Mouse (Mus musculus) liver, embryonic 15.5 days (tissue): ENCODE data around the gene Zmiz1. TPM values are rescaled to one million over a fixed set of nuclear protein-coding genes. Genes with fewer than 3 reads are reported as not detected.

Experiments used
- ATAC-seq: fragments of 200-750 bp; cut with Nextera tagmentation; 2 replicates; pipeline ENCODE4 v1.8.0; 2017; ENCODE audit warnings: moderate number of reproducible peaks, mild to moderate bottlenecking, moderate library complexity; ENCODE audit not compliant: insufficient read depth
- H3K27ac ChIP-seq: fragments of 300-500 bp; sonication (generic); replicated peaks from 2 replicates; pipeline ENCODE4 v1.5.1; 2015; ENCODE audit warnings: mild to moderate bottlenecking, inconsistent platforms
- H3K27me3 ChIP-seq: fragments of 300-500 bp; sonication (generic); 2 replicates; pipeline ENCODE4 v1.6.1; 2015; ENCODE audit warnings: mild to moderate bottlenecking, inconsistent platforms
- H3K36me3 ChIP-seq: fragments of 300-500 bp; sonication (generic); replicated peaks from 2 replicates; pipeline ENCODE4 v1.6.1; 2015; ENCODE audit warnings: moderate library complexity, mild to moderate bottlenecking, inconsistent platforms
- H3K4me1 ChIP-seq: fragments of 300-500 bp; sonication (generic); replicated peaks from 2 replicates; pipeline ENCODE4 v1.6.1; 2015; ENCODE audit warnings: inconsistent platforms
- H3K4me2 ChIP-seq: fragments of 300-500 bp; sonication (generic); 2 replicates; pipeline ENCODE4 v1.6.1; 2015; ENCODE audit warnings: moderate library complexity, mild to moderate bottlenecking, inconsistent platforms
- H3K4me3 ChIP-seq: fragments of 300-500 bp; sonication (generic); replicated peaks from 2 replicates; pipeline ENCODE4 v1.5.1; 2015; ENCODE audit warnings: mild to moderate bottlenecking, inconsistent platforms
- H3K9ac ChIP-seq: fragments of 300-500 bp; sonication (generic); 2 replicates; pipeline ENCODE4 v1.6.1; 2015; ENCODE audit warnings: moderate library complexity, mild to moderate bottlenecking, inconsistent platforms
- H3K9me3 ChIP-seq: fragments of 300-500 bp; sonication (generic); replicated peaks from 2 replicates; pipeline ENCODE4 v1.6.1; 2016; ENCODE audit warnings: inconsistent platforms
- WGBS: fragments of 180-500 bp; shearing (Covaris S2); methylation state at CpG from one replicate; pipeline ENCODE4 v1.1.7; 2015; ENCODE audit warnings: mixed read lengths; ENCODE audit not compliant: insufficient replicate concordance; 5-methylcytosine and 5-hydroxymethylcytosine counted together
- polyA plus RNA-seq: library from polyadenylated mRNA; unstranded; fragments of >200 nt; fragmentation: Nextera tagmentation; extraction: Ambion mirVana; gene quantifications from 2 replicates; pipeline ENCODE4 v1.2.1, GENCODE M21; 2015

The Zmiz1 gene
- polyA plus RNA-seq, 1 experiment from 2014 or later, result 4.3 TPM

- Histone ChIP-seq H3K27ac (peak overlapping the region; percentile 19), H3K4me2 (no peak overlapping the region), H3K9me3 (no peaks in the 10 kb centered on the region), H3K27me3 (no peaks in the 10 kb centered on the region), H3K4me3 (no peak overlapping the region), H3K4me1 (peaks cover 96% of the 10 kb centered on the region), H3K9ac (no peak overlapping the region), H3K36me3 (no peaks in the 10 kb centered on the region)
- ATAC-seq, result no peak
- 77% methylated on average over 5 of the region's 5 CpGs for WGBS
Observed at GRCm38 (mm10) chr14:25518645-25519044, 59.7 kb downstream of the Zmiz1 start.

GRCm38 (mm10) chr14:25519656-25520055 lies 60.7 kb downstream of the Zmiz1 start:
- ATAC-seq, result no peak
- WGBS, result 49% methylated on average over 4 of the region's 4 CpGs
- Histone ChIP-seq H3K4me3 (no peak overlapping the region), H3K4me2 (no peak overlapping the region), H3K27me3 (no peaks in the 10 kb centered on the region), H3K9ac (no peak overlapping the region), H3K36me3 (no peaks in the 10 kb centered on the region), H3K9me3 (no peaks in the 10 kb centered on the region), H3K27ac (peak overlapping the region; percentile 38; the same call in 1 of the 2 replicates), H3K4me1 (peaks cover 99% of the 10 kb centered on the region)

- Histone ChIP-seq H3K4me3 (no peak overlapping the region), H3K27ac (peak overlapping the region; percentile 78; the same call in 1 of the 2 replicates), H3K36me3 (no peaks in the 10 kb centered on the region), H3K27me3 (no peaks in the 10 kb centered on the region), H3K9ac (no peak overlapping the region), H3K4me2 (no peak overlapping the region), H3K9me3 (no peaks in the 10 kb centered on the region), H3K4me1 (peaks cover 99% of the 10 kb centered on the region)
- no peak for ATAC-seq
- WGBS, result 71% methylated on average over 4 of the region's 4 CpGs
Observed at GRCm38 (mm10) chr14:25520589-25520988, 61.6 kb downstream of the Zmiz1 start.

GRCm38 (mm10) chr14:25520991-25521390 lies 62.0 kb downstream of the Zmiz1 start:
- Histone ChIP-seq H3K9me3 (no peaks in the 10 kb centered on the region), H3K27ac (peak overlapping the region; percentile 78; the same call in 1 of the 2 replicates), H3K4me3 (no peak overlapping the region), H3K36me3 (no peaks in the 10 kb centered on the region), H3K4me1 (peaks cover 99% of the 10 kb centered on the region), H3K27me3 (no peaks in the 10 kb centered on the region), H3K4me2 (no peak overlapping the region), H3K9ac (no peak overlapping the region)
- WGBS, result 65% methylated on average over 9 of the region's 9 CpGs
- no peak for ATAC-seq

GRCm38 (mm10) chr14:25521500-25521899 lies 62.5 kb downstream of the Zmiz1 start:
- peaks cover 99% of the 10 kb centered on the region for H3K4me1 ChIP-seq
- ATAC-seq, result no peak
- H3K4me2 ChIP-seq, result no peak overlapping the region
- no peak overlapping the region for H3K4me3 ChIP-seq
- no peaks in the 10 kb centered on the region for H3K36me3 ChIP-seq
- H3K9me3 ChIP-seq, result no peaks in the 10 kb centered on the region
- H3K27me3 ChIP-seq, result no peaks in the 10 kb centered on the region
- H3K9ac ChIP-seq, result no peak overlapping the region
- WGBS, result 71% methylated on average over 4 of the region's 4 CpGs
- H3K27ac ChIP-seq, result peak overlapping the region; percentile 78; the same call in 1 of the 2 replicates

GRCm38 (mm10) chr14:25522415-25522814 lies 63.4 kb downstream of the Zmiz1 start:
- H3K4me2 ChIP-seq, result peak overlapping the region; percentile 21
- WGBS, result 13% methylated on average over 4 of the region's 4 CpGs
- no peak overlapping the region; the same call in 1 of the 2 replicates for H3K9ac ChIP-seq

GRCm38 (mm10) chr14:25523230-25524110 lies 64.5 kb downstream of the Zmiz1 start:
- Histone ChIP-seq H3K4me3 (no peak overlapping the region), H3K27me3 (no peaks in the 10 kb centered on the region), H3K36me3 (no peaks in the 10 kb centered on the region), H3K9ac (peak overlapping the region; percentile 9), H3K9me3 (no peaks in the 10 kb centered on the region), H3K4me1 (peaks cover 100% of the 10 kb centered on the region), H3K4me2 (peak overlapping the region; percentile 42), H3K27ac (peak overlapping the region; percentile 78)
- 23% methylated on average over 11 of the region's 11 CpGs for WGBS
- 0 out of 2 replicates have a peak, but pooled peaks have one; percentile 3 for ATAC-seq

More at GRCm38 (mm10) chr14:25522415-25522814, 63.4 kb downstream of the Zmiz1 start:
- Histone ChIP-seq H3K9me3 (no peaks in the 10 kb centered on the region), H3K27me3 (no peaks in the 10 kb centered on the region), H3K27ac (peak overlapping the region; percentile 78), H3K36me3 (no peaks in the 10 kb centered on the region), H3K4me3 (no peak overlapping the region), H3K4me1 (peaks cover 99% of the 10 kb centered on the region)
- ATAC-seq, result peak; percentile 80

- peak overlapping the region; percentile 78 for H3K27ac ChIP-seq
Observed at GRCm38 (mm10) chr14:25524111-25524495, 65.1 kb downstream of the Zmiz1 start.

GRCm38 (mm10) chr14:25524884-25525283 lies 65.9 kb downstream of the Zmiz1 start:
- Histone ChIP-seq H3K4me2 (peak overlapping the region; percentile 42), H3K4me3 (no peak overlapping the region), H3K27me3 (no peaks in the 10 kb centered on the region), H3K36me3 (no peaks in the 10 kb centered on the region), H3K9me3 (no peaks in the 10 kb centered on the region), H3K4me1 (peaks cover 93% of the 10 kb centered on the region), H3K9ac (no peak overlapping the region), H3K27ac (peak overlapping the region; percentile 78)
- peak; percentile 63 for ATAC-seq
- 30% methylated on average over 4 of the region's 4 CpGs for WGBS

More at GRCm38 (mm10) chr14:25524111-25524495, 65.1 kb downstream of the Zmiz1 start:
- Histone ChIP-seq H3K4me2 (peak overlapping the region; percentile 42), H3K27me3 (no peaks in the 10 kb centered on the region), H3K9ac (0 out of 2 replicates have a peak overlapping the region, but pooled peaks have one; percentile 9), H3K36me3 (no peaks in the 10 kb centered on the region), H3K4me3 (no peak overlapping the region), H3K9me3 (no peaks in the 10 kb centered on the region), H3K4me1 (peaks cover 100% of the 10 kb centered on the region)
- WGBS, result 26% methylated on average over 9 of the region's 9 CpGs
- ATAC-seq, result no peak

- no peak overlapping the region for H3K4me3 ChIP-seq
- H3K9ac ChIP-seq, result 0 out of 2 replicates have a peak overlapping the region, but pooled peaks have one; percentile 13
- H3K36me3 ChIP-seq, result no peaks in the 10 kb centered on the region
- no peaks in the 10 kb centered on the region for H3K27me3 ChIP-seq
- H3K9me3 ChIP-seq, result no peaks in the 10 kb centered on the region
- ATAC-seq, result no peak
- peak overlapping the region; percentile 78 for H3K27ac ChIP-seq
- peaks cover 93% of the 10 kb centered on the region for H3K4me1 ChIP-seq
- H3K4me2 ChIP-seq, result no peak overlapping the region
- WGBS, result 62% methylated on average over 8 of the region's 8 CpGs
Observed at GRCm38 (mm10) chr14:25525729-25526128, 66.7 kb downstream of the Zmiz1 start.

- peaks cover 93% of the 10 kb centered on the region for H3K4me1 ChIP-seq
- no peak overlapping the region for H3K4me3 ChIP-seq
- no peaks in the 10 kb centered on the region for H3K36me3 ChIP-seq
- ATAC-seq, result no peak
- H3K27ac ChIP-seq, result peak overlapping the region; percentile 61
- no peak overlapping the region for H3K4me2 ChIP-seq
- WGBS, result 74% methylated on average over 8 of the region's 8 CpGs
- H3K9ac ChIP-seq, result no peak overlapping the region
- no peaks in the 10 kb centered on the region for H3K27me3 ChIP-seq
- H3K9me3 ChIP-seq, result no peaks in the 10 kb centered on the region
Observed at GRCm38 (mm10) chr14:25526872-25527271, 67.9 kb downstream of the Zmiz1 start.
